Mouse (Mus musculus) CH12.LX (cell line): Measurements from ENCODE around the gene Srrm4. TPM values are rescaled to one million over a fixed set of nuclear protein-coding genes. Genes with fewer than 3 reads are reported as not detected.

Source experiments
- DNase-seq: peaks from one replicate; pipeline ENCODE4 v3.0.0-alpha.2; 2013; ENCODE audit errors: extremely low read depth
- H3K27ac ChIP-seq: 2 replicates; pipeline ENCODE4 v1.5.1; 2012; ENCODE audit warnings: low read depth, mild to moderate bottlenecking, control low read depth, moderate library complexity; ENCODE audit not compliant: insufficient read depth
- H3K27me3 ChIP-seq: replicated peaks from 2 replicates; pipeline ENCODE3; 2012; ENCODE audit warnings: inconsistent platforms
- H3K36me3 ChIP-seq, 2 experiments: replicated peaks in 1 of 2; 2 replicates each; pipeline versions ENCODE3 to v1.6.1; 2012; ENCODE audit warnings: inconsistent platforms in 1 of 2, low read length in 1 of 2, mild to moderate bottlenecking in 1 of 2, mixed read lengths in 1 of 2, moderate library complexity in 1 of 2; ENCODE audit not compliant: control insufficient read depth in 1 of 2, insufficient read depth in 1 of 2
- H3K4me1 ChIP-seq, 2 experiments: 2 replicates each; pipeline ENCODE4 v1.6.1; 2012; ENCODE audit warnings: inconsistent platforms in 1 of 2, moderate library complexity in 1 of 2; ENCODE audit not compliant: insufficient read depth in 2 of 2, control insufficient read depth in 1 of 2
- H3K4me2 ChIP-seq: 2 replicates; pipeline ENCODE4 v1.6.1; 2012; ENCODE audit warnings: low read depth, mild to moderate bottlenecking, control low read depth; ENCODE audit not compliant: poor library complexity, insufficient read depth, severe bottlenecking
- H3K4me3 ChIP-seq, 3 experiments: fragments of 150-350 bp in 1 of 3; sonication (generic) in 1 of 3; replicated peaks in 1 of 3; 2 replicates each; pipeline versions ENCODE3 to v1.5.1; 2011 to 2012; ENCODE audit warnings: low read depth in 2 of 3, low read length in 2 of 3, mild to moderate bottlenecking in 2 of 3, moderate library complexity in 2 of 3, control low read depth in 1 of 3, improper control_type of control experiment in 1 of 3, inconsistent platforms in 1 of 3, mixed read lengths in 1 of 3; ENCODE audit not compliant: poor library complexity in 1 of 3
- H3K79me2 ChIP-seq: replicated peaks from 2 replicates; pipeline ENCODE4 v1.6.1; 2012; ENCODE audit warnings: mild to moderate bottlenecking, moderate library complexity; ENCODE audit not compliant: control insufficient read depth, poor library complexity, insufficient read depth, severe bottlenecking; ENCODE audit errors: extremely low read depth
- H3K9ac ChIP-seq: 2 replicates; pipeline ENCODE4 v1.6.1; 2012; ENCODE audit warnings: low read depth, mild to moderate bottlenecking, control low read depth, moderate library complexity; ENCODE audit not compliant: insufficient read depth
- H3K9me3 ChIP-seq: replicated peaks from 2 replicates; pipeline ENCODE3; 2012; ENCODE audit warnings: low read length, inconsistent platforms, mixed read lengths
- CHD1 ChIP-seq: IDR thresholded peaks from 2 replicates; pipeline ENCODE4 v1.6.1; 2012; ENCODE audit warnings: low read depth, low read length, improper control_type of control experiment, inconsistent platforms
- CHD2 ChIP-seq: IDR thresholded peaks from 2 replicates; pipeline ENCODE4 v1.6.1; 2011; ENCODE audit warnings: low read length, improper control_type of control experiment
- CTCF ChIP-seq, 2 experiments: IDR thresholded peaks in 1 of 2; conservative IDR thresholded peaks in 1 of 2; 2 replicates each; pipeline ENCODE4 v1.5.1; 2011 to 2012; ENCODE audit warnings: low read depth in 2 of 2, low read length in 2 of 2, improper control_type of control experiment in 1 of 2, inconsistent platforms in 1 of 2, mild to moderate bottlenecking in 1 of 2, moderate library complexity in 1 of 2
- E2F4 ChIP-seq: IDR thresholded peaks from 2 replicates; pipeline ENCODE4 v1.6.1; 2011; ENCODE audit warnings: low read depth, low read length, improper control_type of control experiment; ENCODE audit not compliant: insufficient replicate concordance
- ELF1 ChIP-seq: IDR thresholded peaks from 2 replicates; pipeline ENCODE4 v1.6.1; 2014; ENCODE audit warnings: low read depth, mild to moderate bottlenecking, inconsistent platforms, low read length, improper control_type of control experiment
- EP300 ChIP-seq: IDR thresholded peaks from 2 replicates; pipeline ENCODE4 v1.6.1; 2011; ENCODE audit warnings: low read length, improper control_type of control experiment
- ETS1 ChIP-seq: conservative IDR thresholded peaks from 2 replicates; pipeline ENCODE4 v1.6.1; 2012; ENCODE audit warnings: low read depth, mild to moderate bottlenecking, inconsistent platforms, low read length, improper control_type of control experiment, moderate library complexity
- GABPA ChIP-seq: IDR thresholded peaks from 2 replicates; pipeline ENCODE4 v1.6.1; 2012; ENCODE audit warnings: low read depth, low read length, improper control_type of control experiment, inconsistent platforms; ENCODE audit not compliant: insufficient replicate concordance
- JUN ChIP-seq: IDR thresholded peaks from 2 replicates; pipeline ENCODE4 v1.6.1; 2011; ENCODE audit warnings: low read depth, mild to moderate bottlenecking, low read length, improper control_type of control experiment, moderate library complexity; ENCODE audit not compliant: insufficient read depth
- JUND ChIP-seq: conservative IDR thresholded peaks from 2 replicates; pipeline ENCODE4 v1.6.1; 2011; ENCODE audit warnings: low read depth, low read length, improper control_type of control experiment
- MAFK ChIP-seq: IDR thresholded peaks from 2 replicates; pipeline ENCODE4 v1.6.1; 2011; ENCODE audit warnings: low read length, improper control_type of control experiment; ENCODE audit not compliant: insufficient replicate concordance
- MAX ChIP-seq: IDR thresholded peaks from 2 replicates; pipeline ENCODE4 v1.6.1; 2011; ENCODE audit warnings: low read length, improper control_type of control experiment
- MEF2A ChIP-seq: IDR thresholded peaks from 2 replicates; pipeline ENCODE4 v1.6.1; 2014; ENCODE audit warnings: low read depth, mild to moderate bottlenecking, inconsistent platforms, low read length, improper control_type of control experiment, borderline replicate concordance
- MXI1 ChIP-seq: IDR thresholded peaks from 2 replicates; pipeline ENCODE4 v1.6.1; 2011; ENCODE audit warnings: mild to moderate bottlenecking, low read depth, low read length, improper control_type of control experiment
- MYC ChIP-seq: IDR thresholded peaks from 2 replicates; pipeline ENCODE4 v1.6.1; 2011; ENCODE audit warnings: low read depth, mild to moderate bottlenecking, improper control_type of control experiment, low read length
- NELFE ChIP-seq: IDR thresholded peaks from 2 replicates; pipeline ENCODE4 v1.6.1; 2011; ENCODE audit warnings: low read depth, low read length, improper control_type of control experiment
- PAX5 ChIP-seq: IDR thresholded peaks from 2 replicates; pipeline ENCODE4 v1.6.1; 2012; ENCODE audit warnings: low read length, inconsistent platforms, mixed read lengths
- RCOR1 ChIP-seq: conservative IDR thresholded peaks from 2 replicates; pipeline ENCODE4 v1.6.1; 2012; ENCODE audit warnings: low read depth, mild to moderate bottlenecking, inconsistent platforms, low read length, improper control_type of control experiment
- SIN3A ChIP-seq: IDR thresholded peaks from 2 replicates; pipeline ENCODE4 v1.6.1; 2012; ENCODE audit warnings: low read length, improper control_type of control experiment, inconsistent platforms
- SMC3 ChIP-seq: IDR thresholded peaks from 2 replicates; pipeline ENCODE4 v1.6.1; 2011; ENCODE audit warnings: low read depth, low read length, improper control_type of control experiment
- TBP ChIP-seq: conservative IDR thresholded peaks from 2 replicates; pipeline ENCODE4 v1.6.1; 2011; ENCODE audit warnings: low read depth, low read length, improper control_type of control experiment
- UBTF ChIP-seq: IDR thresholded peaks from 2 replicates; pipeline ENCODE4 v1.6.1; 2012; ENCODE audit warnings: low read depth, mild to moderate bottlenecking, inconsistent platforms, low read length, improper control_type of control experiment, moderate library complexity
- USF1 ChIP-seq: IDR thresholded peaks from 2 replicates; pipeline ENCODE4 v1.6.1; 2014; ENCODE audit warnings: low read depth, mild to moderate bottlenecking, inconsistent platforms, low read length, improper control_type of control experiment
- ZC3H11A ChIP-seq: IDR thresholded peaks from 2 replicates; pipeline ENCODE4 v1.6.1; 2012; ENCODE audit warnings: low read depth, mild to moderate bottlenecking, inconsistent platforms, low read length, improper control_type of control experiment
- ZMIZ1 ChIP-seq: IDR thresholded peaks from 2 replicates; pipeline ENCODE4 v1.6.1; 2012; ENCODE audit warnings: low read depth, mild to moderate bottlenecking, inconsistent platforms, low read length, improper control_type of control experiment
- ZNF384 ChIP-seq: IDR thresholded peaks from 2 replicates; pipeline ENCODE4 v1.6.1; 2012; ENCODE audit warnings: low read depth, low read length, improper control_type of control experiment, inconsistent platforms
- dilution Hi-C: fragments of 300-500 bp; cut with MboI; formaldehyde crosslinking; loops from 2 replicates; pipeline ENCODE4 v1.14.3; 2020; ENCODE audit warnings: low sequenced_read_pairs; ENCODE audit not compliant: extremely low pct_unique_long_range_greater_than_20kb, extremely low pct_ligation_motif_present
- in situ Hi-C: fragments of 300-500 bp; cut with MboI; formaldehyde crosslinking; loops from 3 replicates; pipeline ENCODE4 v1.14.3; 2019; ENCODE audit warnings: low sequenced_read_pairs, low pct_ligation_motif_present, low pct_unique_long_range_greater_than_20kb, mixed read lengths
- polyA plus RNA-seq: library from polyadenylated mRNA; unstranded; fragments of >175 nt; gene quantifications from 2 replicates; pipeline ENCODE4 v1.2.1, GENCODE M21; 2012; ENCODE audit warnings: low read depth; ENCODE audit not compliant: insufficient read length
- total RNA-seq, 2 experiments: library from RNA; depleted of rRNA; stranded (reverse); fragments of 300-350 nt in 1 of 2; fragments of >200 nt in 1 of 2; gene quantifications; 2 replicates each; pipeline ENCODE4 v1.2.3; 2012 to 2014

Gene Srrm4
- total and polyA plus RNA-seq, 3 experiments = not detected

GRCm38 (mm10) chr5:116496717-116497116, 94.9 kb downstream of the Srrm4 start:
- H3K9ac ChIP-seq = no peak overlapping the region
- no peak overlapping the region for H3K4me2 ChIP-seq
- H3K27me3 ChIP-seq = no peaks in the 10 kb centered on the region
- no peak overlapping the region for H3K27ac ChIP-seq
- dilution Hi-C loops (no loop called here), in situ Hi-C loops (no loop called here)
- H3K36me3 ChIP-seq = no peaks in the 10 kb centered on the region
- no peak overlapping the region for H3K4me3 ChIP-seq
- peaks cover 96% of the 10 kb centered on the region for H3K9me3 ChIP-seq
- DNase-seq = no peak
- H3K4me1 ChIP-seq = no peaks in the 10 kb centered on the region
- TF ChIP-seq SIN3A (no peak), USF1 (no peak), JUN (no peak), PAX5 (no peak), ZNF384 (no peak), CHD2 (no peak), RCOR1 (no peak), ZC3H11A (no peak)
- no peaks in the 10 kb centered on the region for H3K79me2 ChIP-seq

DNA sequence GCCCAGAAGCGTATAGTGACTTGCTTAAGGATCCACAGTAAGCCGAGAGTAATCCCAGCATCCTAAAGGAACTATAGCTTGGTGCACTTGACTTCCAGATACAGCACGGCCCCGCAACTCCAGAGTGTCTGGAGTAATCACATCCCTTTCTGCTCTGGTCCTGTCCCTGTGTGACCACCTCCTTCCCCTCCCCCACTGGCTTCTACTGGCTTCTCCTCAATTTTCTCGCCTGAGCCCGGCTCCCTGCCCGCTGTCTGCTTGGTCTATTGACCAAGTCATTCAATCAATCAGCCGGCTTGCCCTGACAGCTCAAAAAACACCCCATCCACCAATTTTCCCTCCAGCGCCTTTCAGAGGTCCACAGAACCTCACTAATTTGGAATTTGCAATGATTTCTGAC, 96.2 kb downstream of the Srrm4 start:
- H3K4me1 ChIP-seq = no peaks in the 10 kb centered on the region

DNA sequence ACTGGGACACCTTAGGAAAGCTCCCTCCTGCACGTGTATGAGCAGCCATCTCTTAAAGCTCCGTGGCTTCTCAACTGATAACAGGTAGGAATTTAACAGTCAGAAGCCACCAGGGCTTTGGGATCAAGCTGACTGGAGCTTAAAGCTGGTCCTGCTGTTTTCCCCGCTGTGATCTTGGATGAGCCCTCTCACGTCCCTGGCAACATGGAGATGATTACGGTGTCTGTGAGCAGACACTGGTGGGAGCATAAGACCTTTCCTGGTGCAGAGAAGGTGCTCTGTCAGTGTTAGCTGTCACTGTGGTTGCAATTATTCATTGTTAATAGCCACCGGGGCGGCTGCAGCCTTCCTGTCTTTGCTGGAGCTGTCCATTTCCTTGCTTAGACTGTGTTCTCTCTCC, 97.2 kb downstream of the Srrm4 start:
- H3K36me3 ChIP-seq = peaks cover 0 to 2% of the 10 kb centered on the region in 2 experiments
- no peaks in the 10 kb centered on the region for H3K4me1 ChIP-seq
- H3K27ac ChIP-seq = no peak overlapping the region
- no peak overlapping the region for H3K4me2 ChIP-seq
- TF ChIP-seq USF1 (no peak), GABPA (no peak), EP300 (no peak), CHD2 (no peak), MAFK (no peak), UBTF (no peak), CHD1 (no peak), ZMIZ1 (no peak), ZNF384 (no peak), E2F4 (no peak), SMC3 (no peak), MAX (no peak), MYC (no peak), MEF2A (no peak), TBP (no peak), NELFE (no peak), JUND (no peak), ELF1 (no peak)
- no peak overlapping the region for H3K9ac ChIP-seq
- in situ Hi-C loops (no loop called here), dilution Hi-C loops (no loop called here)
- H3K27me3 ChIP-seq = no peaks in the 10 kb centered on the region
- DNase-seq = no peak
- H3K79me2 ChIP-seq = no peaks in the 10 kb centered on the region
- H3K9me3 ChIP-seq = peaks cover 96% of the 10 kb centered on the region
- no peak overlapping the region for H3K4me3 ChIP-seq

More for the DNA sequence above, 96.2 kb downstream of the Srrm4 start:
- in situ Hi-C loops = no loop called here
- Histone ChIP-seq H3K9me3 (peaks cover 97% of the 10 kb centered on the region), H3K9ac (no peak overlapping the region), H3K4me2 (no peak overlapping the region), H3K79me2 (no peaks in the 10 kb centered on the region), H3K36me3 (peaks cover 0 to 2% of the 10 kb centered on the region in 2 experiments), H3K4me3 (no peak overlapping the region), H3K27me3 (no peaks in the 10 kb centered on the region), H3K27ac (no peak overlapping the region)
- dilution Hi-C loops = no loop called here
- no peak for TF ChIP-seq CTCF (conservative IDR thresholded peaks at IDR 0.05 in 1 of 2, IDR thresholded peaks at IDR 0.05 in 1 of 2; ENCODE audit: low read depth in 2 of 2, low read length in 2 of 2)
- TF ChIP-seq MAX = no peak
- no peak for TF ChIP-seq MXI1
- no peak for TF ChIP-seq TBP
- TF ChIP-seq ETS1 = no peak
- no peak for DNase-seq
